Mouse (Mus musculus): ENCODE data around the gene Slc39a8. TPM values are rescaled to one million over a fixed set of nuclear protein-coding genes. Genes with fewer than 3 reads are reported as not detected.

Gene Slc39a8
- 7.0 TPM for total RNA-seq (2023)

GRCm38 (mm10) chr3:135825016-135825753 lies at the start of gene Slc39a8:
Gene Slc39a8 (plus strand): TSS chr3:135825279.

Other genes with a start within 250 kb of the Slc39a8 start
- 189 TPM for gene Nfkb1, start 133.7 kb upstream of the Slc39a8 start, total RNA-seq (2023)